Mouse (Mus musculus): Measurements from ENCODE around the gene Myom1.

- TF ChIP-seq CTCF (IDR thresholded peaks at IDR 0.05; ENCODE audit: borderline replicate concordance, insufficient read depth, low read depth, low read length) (no peak), POLR2A (IDR thresholded peaks at IDR 0.05; ENCODE audit: borderline replicate concordance, insufficient read depth, low read length) (no peak)
Observed at GRCm38 (mm10) chr17:71118607-71119006, 116.2 kb downstream of the Myom1 start.

Data from cerebellum, adult 2 months (tissue).